Mouse (Mus musculus) testis, adult 2 months (tissue): ENCODE measurements around the gene Dnmbp. TPM values are rescaled to one million over a fixed set of nuclear protein-coding genes. Genes with fewer than 3 reads are reported as not detected.

ENCODE experiments used
- H3K27ac ChIP-seq: fragments of 200-500 bp; 2 replicates; pipeline ENCODE4 v1.5.1; 2012; ENCODE audit warnings: low read depth, low read length; ENCODE audit not compliant: control insufficient read depth, insufficient read depth
- H3K27me3 ChIP-seq: fragments of 200-500 bp; 2 replicates; pipeline ENCODE4 v1.6.1; 2012; ENCODE audit warnings: mild to moderate bottlenecking, low read length, moderate library complexity; ENCODE audit not compliant: control insufficient read depth, insufficient read depth
- H3K36me3 ChIP-seq: fragments of 200-500 bp; 2 replicates; pipeline ENCODE4 v1.6.1; 2012; ENCODE audit warnings: mild to moderate bottlenecking, low read length; ENCODE audit not compliant: control insufficient read depth, insufficient read depth
- H3K4me1 ChIP-seq: fragments of 200-500 bp; 2 replicates; pipeline ENCODE4 v1.6.1; 2012; ENCODE audit warnings: low read length; ENCODE audit not compliant: control insufficient read depth, insufficient read depth
- H3K4me3 ChIP-seq: fragments of 200-500 bp; 2 replicates; pipeline ENCODE4 v1.5.1; 2012; ENCODE audit warnings: low read depth, mild to moderate bottlenecking, low read length, moderate library complexity, mixed read lengths; ENCODE audit not compliant: control insufficient read depth
- CTCF ChIP-seq: fragments of 200-500 bp; IDR thresholded peaks from 2 replicates; pipeline ENCODE4 v1.5.1; 2012; ENCODE audit warnings: low read depth, mild to moderate bottlenecking, inconsistent platforms, low read length, moderate library complexity; ENCODE audit not compliant: control insufficient read depth, insufficient read depth, insufficient replicate concordance
- POLR2A ChIP-seq: fragments of 200-500 bp; IDR thresholded peaks from 2 replicates; pipeline ENCODE4 v1.6.1; 2012; ENCODE audit warnings: low read depth, mild to moderate bottlenecking, inconsistent platforms, low read length, moderate library complexity; ENCODE audit not compliant: control insufficient read depth
- polyA plus RNA-seq: library from polyadenylated mRNA; depleted of rRNA; stranded (reverse); fragments of >200 nt; gene quantifications from 2 replicates; pipeline ENCODE4 v1.2.3, GENCODE M21; 2012

The Dnmbp gene
- polyA plus RNA-seq, 1 experiment: 10.7 TPM

GRCm38 (mm10) chr19:43882895-43883573 is 57.0 kb downstream of the Dnmbp start:
- Histone ChIP-seq H3K4me3 (no peak overlapping the region), H3K4me1 (peaks cover 26% of the 10 kb centered on the region), H3K27me3 (no peaks in the 10 kb centered on the region), H3K27ac (no peak overlapping the region), H3K36me3 (no peaks in the 10 kb centered on the region)
- no peak for TF ChIP-seq POLR2A
- TF ChIP-seq CTCF: no peak

DNA sequence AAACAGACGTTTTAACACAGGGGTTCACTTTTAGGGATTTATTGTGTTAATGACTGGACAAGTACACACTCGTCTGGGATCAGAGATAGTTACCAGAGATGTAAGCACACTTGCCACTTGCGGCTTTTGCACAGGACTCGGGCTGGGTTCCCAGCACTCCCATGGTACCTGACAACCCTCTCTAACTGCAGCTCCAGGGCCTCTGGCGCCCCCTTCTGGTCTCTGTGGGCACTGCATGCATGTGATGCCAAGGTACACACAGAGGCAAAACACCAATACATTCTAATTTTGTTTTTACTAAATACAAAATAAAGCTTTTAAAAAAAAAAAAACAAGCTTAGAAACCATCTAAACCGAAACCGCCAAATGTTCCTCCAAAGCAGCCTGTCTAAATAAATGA is 58.4 kb downstream of the Dnmbp start:
- H3K27ac ChIP-seq: no peak overlapping the region
- H3K27me3 ChIP-seq: no peaks in the 10 kb centered on the region
- peaks cover 22% of the 10 kb centered on the region for H3K4me1 ChIP-seq
- H3K4me3 ChIP-seq: no peak overlapping the region
- TF ChIP-seq POLR2A (no peak), CTCF (peak; percentile 91; the same call in 1 of the 2 replicates)
- no peaks in the 10 kb centered on the region for H3K36me3 ChIP-seq

GRCm38 (mm10) chr19:43880420-43880819 is 59.6 kb downstream of the Dnmbp start:
- Histone ChIP-seq H3K36me3 (no peaks in the 10 kb centered on the region), H3K27me3 (no peaks in the 10 kb centered on the region), H3K27ac (no peak overlapping the region), H3K4me1 (peaks cover 20% of the 10 kb centered on the region), H3K4me3 (no peak overlapping the region)
- TF ChIP-seq CTCF (no peak), POLR2A (no peak)

DNA sequence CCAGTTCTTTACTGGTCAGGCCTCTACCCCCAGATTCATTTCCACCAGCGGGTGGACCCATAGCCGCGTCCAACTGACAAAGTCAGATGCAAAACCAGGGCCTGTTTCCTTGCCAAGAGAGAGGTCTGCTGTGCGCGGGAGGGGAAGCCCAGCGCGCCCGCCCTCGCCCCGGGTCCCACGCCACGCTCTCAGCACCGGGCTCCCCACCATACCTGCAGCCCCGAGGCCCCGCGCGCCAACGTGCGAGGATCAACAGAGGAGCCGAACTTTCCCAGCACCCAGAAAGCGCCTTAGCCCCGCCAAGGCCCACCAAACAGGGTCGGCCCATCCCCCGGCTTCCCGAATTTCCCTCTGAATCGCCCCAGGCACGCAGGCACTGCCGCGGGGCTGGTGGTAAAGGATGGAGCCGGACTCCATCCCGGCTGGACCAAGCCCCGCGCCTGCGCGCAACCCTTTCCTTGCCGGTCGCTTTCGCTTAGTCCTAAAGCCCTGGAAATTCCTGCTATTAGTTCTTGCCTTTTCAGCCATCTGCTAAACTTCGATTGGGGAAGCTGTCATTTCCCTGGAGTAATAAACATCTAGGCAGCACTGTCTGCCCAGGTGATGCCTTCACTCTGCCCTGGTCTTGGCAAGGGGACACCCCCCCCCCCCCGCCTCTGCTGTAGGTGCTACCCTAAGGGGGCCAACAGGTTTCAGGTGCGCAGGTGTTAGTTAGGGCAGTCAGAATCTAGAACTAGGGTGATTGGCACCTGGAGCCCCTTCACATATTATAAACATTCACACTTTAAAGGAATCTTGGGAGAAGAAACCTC is 60.4 kb downstream of the Dnmbp start:
- H3K4me1 ChIP-seq: peaks cover 22% of the 10 kb centered on the region
- no peaks in the 10 kb centered on the region for H3K27me3 ChIP-seq
- TF ChIP-seq CTCF (no peak), POLR2A (no peak)
- H3K4me3 ChIP-seq: peak overlapping the region; percentile 61
- H3K36me3 ChIP-seq: no peaks in the 10 kb centered on the region
- H3K27ac ChIP-seq: no peak overlapping the region

DNA sequence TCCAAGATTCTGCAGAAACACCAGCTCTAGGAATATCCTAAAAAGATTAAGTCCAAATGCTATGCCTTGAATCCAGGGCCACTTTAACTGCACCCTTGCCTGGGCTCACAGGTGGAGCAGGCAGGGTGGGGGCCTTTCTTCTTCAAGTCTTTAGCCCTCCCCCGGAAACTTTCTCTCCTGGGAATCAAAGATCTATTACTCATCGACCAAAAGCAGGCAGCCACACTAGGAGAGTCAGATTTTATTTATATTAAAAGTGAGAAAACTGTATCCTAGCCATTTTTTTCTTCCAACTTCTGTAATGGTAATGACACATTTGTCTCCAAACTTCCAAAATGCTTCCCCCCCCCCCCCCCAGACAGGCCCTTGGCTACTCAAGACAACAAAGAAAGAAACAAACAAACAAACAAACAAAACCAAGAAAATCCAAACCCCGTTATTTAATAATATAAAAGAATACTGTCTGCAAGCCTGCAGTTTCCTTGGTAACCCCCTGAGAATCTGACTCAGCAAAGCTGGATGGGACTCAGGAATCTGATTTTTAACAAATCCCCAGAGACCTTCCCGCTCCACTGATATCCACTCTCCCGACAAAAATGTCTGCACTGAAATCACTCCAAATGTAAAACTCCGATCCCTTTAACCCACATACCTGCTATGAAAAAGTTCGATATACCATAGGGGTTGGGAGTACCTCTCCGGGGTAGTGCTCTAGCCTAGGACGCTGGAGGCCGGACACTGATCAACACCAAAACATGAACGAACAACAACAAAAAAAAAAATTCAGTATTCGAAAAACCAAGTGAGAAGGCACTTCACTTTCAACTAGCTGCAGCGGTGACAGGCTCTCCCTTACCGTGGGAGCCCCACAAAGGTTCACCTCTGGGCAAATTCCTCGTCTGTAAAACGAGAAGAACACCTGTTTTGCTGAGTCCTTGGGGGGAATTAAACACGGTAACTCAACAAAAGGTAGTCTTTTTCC is 61.6 kb downstream of the Dnmbp start:
- no peaks in the 10 kb centered on the region for H3K36me3 ChIP-seq
- H3K27me3 ChIP-seq: no peaks in the 10 kb centered on the region
- H3K27ac ChIP-seq: no peak overlapping the region
- TF ChIP-seq CTCF (no peak), POLR2A (no peak)
- no peak overlapping the region for H3K4me3 ChIP-seq
- peaks cover 21% of the 10 kb centered on the region for H3K4me1 ChIP-seq

GRCm38 (mm10) chr19:43877364-43877763 is 62.6 kb downstream of the Dnmbp start:
- TF ChIP-seq POLR2A (no peak), CTCF (no peak)
- Histone ChIP-seq H3K36me3 (no peaks in the 10 kb centered on the region), H3K27ac (no peak overlapping the region), H3K4me1 (peaks cover 21% of the 10 kb centered on the region), H3K27me3 (no peaks in the 10 kb centered on the region), H3K4me3 (no peak overlapping the region)
